Mouse (Mus musculus) liver, embryonic 11.5 days (tissue): Measurements from ENCODE around the gene Rapgef1. TPM values are rescaled to one million over a fixed set of nuclear protein-coding genes. Genes with fewer than 3 reads are reported as not detected.
"Not testable (repeated sequence)": the region's sequence is repeated elsewhere in the genome, so short reads cannot be mapped to it uniquely, and the experiment has no call there.

ENCODE experiments used
- ATAC-seq: fragments of 200-750 bp; cut with Nextera tagmentation; replicated peaks from 2 replicates; pipeline ENCODE4 v1.8.0; 2017; ENCODE audit warnings: moderate number of reproducible peaks, mild to moderate bottlenecking, moderate TSS enrichment, moderate library complexity; ENCODE audit not compliant: low FRiP score
- DNase-seq: peaks from one replicate; pipeline ENCODE4 v3.0.0-alpha.2; 2017; ENCODE audit warnings: low spot score
- H3K27ac ChIP-seq: fragments of 300-500 bp; sonication (generic); 2 replicates; pipeline ENCODE4 v1.5.1; 2014; ENCODE audit warnings: mild to moderate bottlenecking, low read depth, low read length, control low read depth
- H3K27me3 ChIP-seq: fragments of 300-500 bp; sonication (generic); replicated peaks from 2 replicates; pipeline ENCODE4 v1.6.1; 2014; ENCODE audit warnings: low read length, mixed read lengths; ENCODE audit not compliant: control insufficient read depth, insufficient read depth
- H3K36me3 ChIP-seq: fragments of 300-500 bp; sonication (generic); 2 replicates; pipeline ENCODE4 v1.6.1; 2014; ENCODE audit warnings: mild to moderate bottlenecking, low read length, moderate library complexity, mixed read lengths; ENCODE audit not compliant: control insufficient read depth, insufficient read depth
- H3K4me1 ChIP-seq: fragments of 300-500 bp; sonication (generic); replicated peaks from 2 replicates; pipeline ENCODE4 v1.6.1; 2014; ENCODE audit warnings: low read length, mixed read lengths; ENCODE audit not compliant: control insufficient read depth, insufficient read depth
- H3K4me2 ChIP-seq: fragments of 300-500 bp; sonication (generic); 2 replicates; pipeline ENCODE4 v1.6.1; 2014; ENCODE audit warnings: mild to moderate bottlenecking, control low read depth, moderate library complexity
- H3K4me3 ChIP-seq: fragments of 300-500 bp; sonication (generic); 2 replicates; pipeline ENCODE4 v1.5.1; 2014; ENCODE audit warnings: low read depth, low read length, control low read depth
- H3K9ac ChIP-seq: fragments of 300-500 bp; sonication (generic); 2 replicates; pipeline ENCODE4 v1.6.1; 2014; ENCODE audit warnings: low read depth, low read length, control low read depth
- H3K9me3 ChIP-seq: fragments of 300-500 bp; sonication (generic); 2 replicates; pipeline ENCODE4 v1.6.1; 2016; ENCODE audit warnings: low read length, inconsistent platforms, mixed read lengths; ENCODE audit not compliant: control insufficient read depth
- WGBS: fragments of 180-500 bp; shearing (Covaris S2); extraction: QIAGEN DNeasy Blood & Tissue Kit; methylation state at CpG from one replicate; pipeline ENCODE4 v1.1.7; 2014; 5-methylcytosine and 5-hydroxymethylcytosine counted together
- polyA plus RNA-seq: library from polyadenylated mRNA; unstranded; fragments of >200 nt; fragmentation: Nextera tagmentation; extraction: Ambion mirVana; gene quantifications from 2 replicates; pipeline ENCODE4 v1.2.1, GENCODE M21; 2014

Gene Rapgef1
- polyA plus RNA-seq, 1 experiment from 2014 or later, result 16.5 TPM

GRCm38 (mm10) chr2:29781256-29781655 is 161.7 kb downstream of the Rapgef1 start:
- not testable (repeated sequence) for H3K9me3 ChIP-seq, H3K4me3 ChIP-seq, H3K9ac ChIP-seq, ATAC-seq, H3K4me1 ChIP-seq, H3K4me2 ChIP-seq, H3K27me3 ChIP-seq, H3K27ac ChIP-seq, DNase-seq
- peaks cover 64% of the 10 kb centered on the region for H3K36me3 ChIP-seq
- 89% methylated on average over 2 of the region's 2 CpGs for WGBS

- Histone ChIP-seq H3K9ac (no peak overlapping the region), H3K36me3 (peaks cover 41% of the 10 kb centered on the region), H3K9me3 (no peaks in the 10 kb centered on the region; the same call in 1 of the 2 replicates), H3K4me1 (peaks cover 3% of the 10 kb centered on the region; the same call in 1 of the 2 replicates), H3K4me2 (no peak overlapping the region), H3K27ac (no peak overlapping the region), H3K27me3 (no peaks in the 10 kb centered on the region), H3K4me3 (no peak overlapping the region)
- ATAC-seq, result no peak
- no peak for DNase-seq
- WGBS, result 78% methylated on average over 4 of the region's 4 CpGs
Observed at GRCm38 (mm10) chr2:29784290-29784689, 164.8 kb downstream of the Rapgef1 start.

GRCm38 (mm10) chr2:29787104-29787917 is 167.8 kb downstream of the Rapgef1 start, which contains the start of gene Coq4:
Coq4 (plus strand) TSS chr2:29787493.
- peak within 1 kb of the TSS; percentile 59; the same call in 1 of the 2 replicates for H3K27ac ChIP-seq
- WGBS, result 1% methylated on average over 31 of the region's 31 CpGs
- H3K4me3 ChIP-seq, result peak within 1 kb of the TSS; percentile 85
- H3K27me3 ChIP-seq, result no peaks in the 10 kb centered on the region
- H3K9me3 ChIP-seq, result no peaks in the 10 kb centered on the region; the same call in 1 of the 2 replicates
- DNase-seq, result peak; percentile 89
- peak within 1 kb of the TSS; percentile 88 for H3K4me2 ChIP-seq
- peaks cover 29% of the 10 kb centered on the region for H3K36me3 ChIP-seq
- H3K4me1 ChIP-seq, result peaks cover 3% of the 10 kb centered on the region; the same call in 1 of the 2 replicates
- H3K9ac ChIP-seq, result peak within 1 kb of the TSS; percentile 77
- peak; percentile 88 for ATAC-seq

- Histone ChIP-seq H3K4me1 (peaks cover 3% of the 10 kb centered on the region; the same call in 1 of the 2 replicates), H3K36me3 (peaks cover 23% of the 10 kb centered on the region), H3K9ac (peak within 1 kb of the TSS; percentile 77), H3K9me3 (no peaks in the 10 kb centered on the region), H3K27ac (peak within 1 kb of the TSS; percentile 59; the same call in 1 of the 2 replicates), H3K4me3 (peak within 1 kb of the TSS; percentile 85), H3K4me2 (peak within 1 kb of the TSS; percentile 88), H3K27me3 (no peaks in the 10 kb centered on the region)
- ATAC-seq (peak; percentile 89), DNase-seq (peak; percentile 81)
- under 1% methylated on average over 45 of the region's 45 CpGs for WGBS
Observed at GRCm38 (mm10) chr2:29787937-29788681, 168.6 kb downstream of the Rapgef1 start, which contains the start of gene Trub2. Trub2 (minus strand) TSS chr2:29788502.

Other genes with a start within 250 kb of the Rapgef1 start
- 0.77 and 0.88 TPM in 2 replicates for gene Gm13420, start 132.0 kb downstream of the Rapgef1 start, polyA plus RNA-seq
- 1.1 TPM in 1 of 2 replicates, not detected in the other for gene Gm13547, start 139.6 kb downstream of the Rapgef1 start, polyA plus RNA-seq
- gene Coq4, start 167.8 kb downstream of the Rapgef1 start, polyA plus RNA-seq, result 36.1 and 38.8 TPM in 2 replicates
- 27.7 and 29.0 TPM in 2 replicates for gene Trub2, start 168.8 kb downstream of the Rapgef1 start, polyA plus RNA-seq
- 5.2 and 5.3 TPM in 2 replicates for gene Slc27a4, start 182.9 kb downstream of the Rapgef1 start, polyA plus RNA-seq
- gene Urm1, start 200.4 kb downstream of the Rapgef1 start, polyA plus RNA-seq, result 21.1 TPM in 2 replicates
- gene Cercam, start 249.4 kb downstream of the Rapgef1 start, polyA plus RNA-seq, result 49.0 and 54.3 TPM in 2 replicates